Mouse (Mus musculus) embryonic fibroblast, embryonic 13.5 days (primary cell): ENCODE results near the gene Gm13283.
A peak's percentile ranks its signal among the peaks of the same experiment; 100 is the strongest.
"Not testable (repeated sequence)": the region's sequence is repeated elsewhere in the genome, so short reads cannot be mapped to it uniquely, and the experiment has no call there.

Experiments used
- CTCF ChIP-seq: IDR thresholded peaks from 2 replicates; pipeline ENCODE4 v1.5.1; 2011; ENCODE audit warnings: mild to moderate bottlenecking, control low read depth, low read length, moderate library complexity, borderline replicate concordance; ENCODE audit not compliant: insufficient read depth
- POLR2A ChIP-seq: IDR thresholded peaks from 2 replicates; pipeline ENCODE4 v1.6.1; 2011; ENCODE audit warnings: low read depth, mild to moderate bottlenecking, control low read depth, low read length, moderate library complexity

GRCm38 (mm10) chr4:88759610-88760268 lies at the start of gene Gm13283:
- 0 out of 2 replicates have a peak, but pooled peaks have one; percentile 17 for TF ChIP-seq POLR2A
- not testable (repeated sequence) for TF ChIP-seq CTCF
